Mouse (Mus musculus): Measurements from ENCODE around the gene Mtch1.

GRCm38 (mm10) chr17:29312082-29312481 is 35.7 kb downstream of the Mtch1 start:
- TF ChIP-seq POLR2A (IDR thresholded peaks at IDR 0.05; ENCODE audit: insufficient read depth, low read length) (no peak), EP300 (IDR thresholded peaks at IDR 0.05; ENCODE audit: insufficient read depth, low read depth, low read length) (no peak), CTCF (IDR thresholded peaks at IDR 0.05; ENCODE audit: low read depth, low read length) (no peak)
